Mouse (Mus musculus): Measurements from ENCODE around the gene Caly. TPM values are rescaled to one million over a fixed set of nuclear protein-coding genes. Genes with fewer than 3 reads are reported as not detected.

Caly gene
- polyA plus RNA-seq, 1 experiment from 2014 or later = 184 TPM

DNA sequence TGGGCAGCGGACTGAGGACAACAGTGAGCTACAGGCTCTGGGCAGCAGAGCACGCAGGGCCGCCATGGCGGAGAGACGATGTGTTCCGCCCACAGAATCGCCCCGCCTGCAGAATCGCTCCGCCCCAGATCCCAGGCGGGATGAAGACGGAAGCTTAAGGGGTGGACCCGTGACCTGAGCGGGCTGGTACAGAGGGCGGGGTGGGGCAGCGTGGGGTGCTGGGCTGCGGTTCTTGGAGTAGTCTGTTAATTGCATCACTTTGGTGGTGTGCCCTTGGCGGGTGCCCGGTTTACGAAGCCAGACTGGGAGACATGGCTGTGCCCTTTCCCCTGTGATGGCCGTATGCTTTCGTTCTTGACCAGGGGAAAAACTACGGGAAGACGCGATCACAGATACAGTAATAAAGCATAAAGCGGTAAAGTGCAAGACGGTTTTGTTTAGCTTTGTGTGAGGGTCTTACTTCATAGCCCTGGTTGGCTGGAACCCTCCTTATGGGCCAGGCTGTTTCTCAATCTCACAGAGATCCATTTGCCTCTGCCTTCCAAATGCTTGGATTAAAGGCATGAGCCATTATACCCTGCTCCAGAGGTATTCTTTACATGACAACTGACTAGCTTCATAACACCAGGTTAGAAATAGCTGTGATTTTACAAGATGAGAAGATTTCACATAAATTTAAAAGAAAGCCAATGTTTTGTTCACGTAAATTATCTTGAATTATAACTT lies 34.1 kb upstream of the Caly start, which contains the start of gene Echs1:
Echs1 (minus strand) TSS at position 148 of the 726 bp plus-strand sequence.
- DNase-seq (peak; percentile 88), ATAC-seq (ENCODE audit: low FRiP score, low TSS enrichment) (peak; percentile 93)
- no peaks in the 10 kb centered on the region for H3K9me3 ChIP-seq (ENCODE audit: control insufficient read depth, low read length)
- H3K4me1 ChIP-seq (ENCODE audit: control insufficient read depth, insufficient read depth, low read length) = peaks cover 11% of the 10 kb centered on the region; the same call in 1 of the 2 replicates
- peaks cover 15% of the 10 kb centered on the region for H3K36me3 ChIP-seq (ENCODE audit: control insufficient read depth, insufficient read depth, low read length)
- no peaks in the 10 kb centered on the region for H3K27me3 ChIP-seq (ENCODE audit: control insufficient read depth, insufficient read depth, low read length)
- peak within 1 kb of the TSS; percentile 93 for H3K9ac ChIP-seq (replicated peaks; ENCODE audit: low read length)
- peak within 1 kb of the TSS; percentile 70 for H3K4me3 ChIP-seq (replicated peaks; ENCODE audit: low read depth, low read length)
- peak within 1 kb of the TSS; percentile 80 for H3K4me2 ChIP-seq (ENCODE audit: low read length)
- 4% methylated on average over 28 of the region's 28 CpGs for WGBS
- H3K27ac ChIP-seq (replicated peaks; ENCODE audit: low read depth, low read length) = peak within 1 kb of the TSS; percentile 83

DNA sequence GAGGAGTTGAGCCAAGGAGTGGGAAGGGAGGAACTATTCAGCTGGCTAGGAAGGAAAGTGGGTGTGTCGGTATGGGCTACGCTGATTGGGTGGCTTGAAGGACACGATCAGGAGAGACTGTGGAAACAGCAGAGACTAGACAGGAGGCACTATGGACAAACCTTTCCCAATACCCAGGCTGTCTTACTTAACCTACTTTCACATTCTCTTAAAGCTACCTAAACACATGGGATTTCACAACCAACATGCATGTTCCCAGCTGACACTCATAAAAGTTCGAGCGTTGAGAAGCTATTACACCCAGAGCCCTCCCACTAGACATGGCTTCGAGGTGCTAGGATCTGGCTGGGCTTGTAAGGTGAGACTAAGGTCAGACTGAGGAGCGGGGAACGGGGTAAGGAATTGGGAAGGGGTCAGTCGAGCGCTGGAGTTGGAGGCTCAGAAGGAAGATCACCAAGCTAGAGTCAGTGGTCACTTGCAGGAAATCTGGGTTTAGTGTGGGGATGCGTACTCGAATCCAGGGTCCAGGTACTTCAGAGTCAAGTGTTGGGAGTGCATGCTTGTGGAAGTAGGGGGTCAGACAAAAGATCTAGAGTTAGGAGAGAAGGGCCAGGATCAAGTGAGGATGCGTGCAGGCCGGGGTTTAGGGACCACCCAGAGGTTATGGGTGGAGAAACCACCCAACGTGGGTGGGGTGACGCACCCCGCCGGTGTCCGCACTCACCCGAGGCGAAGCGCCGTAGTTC lies 33.4 kb upstream of the Caly start, which contains the start of gene Paox:
Paox (plus strand) TSS at position 217 of the 746 bp plus-strand sequence.
- DNase-seq = peak; percentile 66
- Histone ChIP-seq H3K4me3 (replicated peaks; ENCODE audit: low read depth, low read length) (peak within 1 kb of the TSS; percentile 70), H3K36me3 (ENCODE audit: control insufficient read depth, insufficient read depth, low read length) (peaks cover 22% of the 10 kb centered on the region), H3K4me1 (ENCODE audit: control insufficient read depth, insufficient read depth, low read length) (peaks cover 11% of the 10 kb centered on the region; the same call in 1 of the 2 replicates), H3K9ac (replicated peaks; ENCODE audit: low read length) (peak within 1 kb of the TSS; percentile 93), H3K9me3 (ENCODE audit: control insufficient read depth, low read length) (no peaks in the 10 kb centered on the region), H3K4me2 (ENCODE audit: low read length) (peak within 1 kb of the TSS; percentile 80), H3K27ac (replicated peaks; ENCODE audit: low read depth, low read length) (peak within 1 kb of the TSS; percentile 83), H3K27me3 (ENCODE audit: control insufficient read depth, insufficient read depth, low read length) (no peaks in the 10 kb centered on the region)
- peak; percentile 55 for ATAC-seq (ENCODE audit: low FRiP score, low TSS enrichment)
- 5% methylated on average over 23 of the region's 23 CpGs for WGBS

DNA sequence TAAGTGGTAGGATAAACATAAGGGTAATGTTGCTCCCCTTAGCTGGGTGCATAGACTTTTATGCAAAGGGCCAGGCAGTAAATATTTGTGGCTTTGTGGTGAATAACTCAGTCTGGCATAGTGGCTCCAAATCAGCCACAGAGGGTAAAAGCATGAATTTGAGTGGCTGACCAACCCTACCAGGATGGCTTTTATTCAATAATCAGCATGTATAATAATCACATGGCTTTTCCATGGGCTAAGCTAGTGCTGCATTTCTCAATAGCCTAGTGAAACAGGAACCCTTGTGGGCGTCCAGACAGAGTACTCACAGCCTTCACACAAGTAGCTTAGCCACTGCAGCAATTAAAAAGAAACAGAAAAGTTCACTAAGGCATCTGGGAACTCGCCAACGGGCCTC lies 29.6 kb upstream of the Caly start:
- 74% methylated on average over 3 of the region's 3 CpGs for WGBS
- H3K36me3 ChIP-seq (ENCODE audit: control insufficient read depth, insufficient read depth, low read length) = peaks cover 58% of the 10 kb centered on the region

DNA sequence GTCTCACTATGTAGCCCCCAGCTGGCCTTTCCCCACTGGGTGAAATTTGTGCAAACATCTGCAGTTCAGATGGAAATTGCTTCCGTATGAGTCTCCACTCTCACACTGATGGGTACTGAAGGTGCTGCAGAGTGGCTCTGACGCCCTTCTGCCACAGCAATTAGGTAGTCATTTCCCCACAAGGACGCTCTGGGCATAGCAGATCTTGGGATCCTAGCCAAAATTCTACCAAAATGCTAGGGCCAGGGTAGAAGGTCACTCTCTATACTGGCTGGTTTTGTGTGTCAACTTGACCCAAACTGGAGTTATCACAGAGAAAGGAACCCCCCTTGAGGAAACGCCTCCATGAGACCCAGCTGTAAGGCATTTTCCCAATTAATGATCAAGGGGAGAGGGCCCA lies 21.7 kb upstream of the Caly start:
- no peak overlapping the region for H3K27ac ChIP-seq (replicated peaks; ENCODE audit: low read depth, low read length)
- H3K4me2 ChIP-seq (ENCODE audit: low read length) = no peak overlapping the region
- no peaks in the 10 kb centered on the region for H3K27me3 ChIP-seq (ENCODE audit: control insufficient read depth, insufficient read depth, low read length)
- 90% methylated on average over 4 of the region's 4 CpGs for WGBS
- H3K9me3 ChIP-seq (ENCODE audit: control insufficient read depth, low read length) = no peaks in the 10 kb centered on the region
- H3K36me3 ChIP-seq (ENCODE audit: control insufficient read depth, insufficient read depth, low read length) = peaks cover 37% of the 10 kb centered on the region
- ATAC-seq (ENCODE audit: low FRiP score, low TSS enrichment) (no peak), DNase-seq (no peak)
- peaks cover 8% of the 10 kb centered on the region for H3K4me1 ChIP-seq (ENCODE audit: control insufficient read depth, insufficient read depth, low read length)
- no peak overlapping the region for H3K4me3 ChIP-seq (replicated peaks; ENCODE audit: low read depth, low read length)
- no peak overlapping the region for H3K9ac ChIP-seq (replicated peaks; ENCODE audit: low read length)

More for the DNA sequence above, 29.6 kb upstream of the Caly start:
- Histone ChIP-seq H3K27me3 (ENCODE audit: control insufficient read depth, insufficient read depth, low read length) (no peaks in the 10 kb centered on the region), H3K4me2 (ENCODE audit: low read length) (no peak overlapping the region), H3K4me3 (replicated peaks; ENCODE audit: low read depth, low read length) (no peak overlapping the region), H3K9me3 (ENCODE audit: control insufficient read depth, low read length) (no peaks in the 10 kb centered on the region), H3K27ac (replicated peaks; ENCODE audit: low read depth, low read length) (no peak overlapping the region), H3K9ac (replicated peaks; ENCODE audit: low read length) (no peak overlapping the region), H3K4me1 (ENCODE audit: control insufficient read depth, insufficient read depth, low read length) (peaks cover 7% of the 10 kb centered on the region; the same call in 1 of the 2 replicates)
- ATAC-seq (ENCODE audit: low FRiP score, low TSS enrichment) (no peak), DNase-seq (no peak)

DNA sequence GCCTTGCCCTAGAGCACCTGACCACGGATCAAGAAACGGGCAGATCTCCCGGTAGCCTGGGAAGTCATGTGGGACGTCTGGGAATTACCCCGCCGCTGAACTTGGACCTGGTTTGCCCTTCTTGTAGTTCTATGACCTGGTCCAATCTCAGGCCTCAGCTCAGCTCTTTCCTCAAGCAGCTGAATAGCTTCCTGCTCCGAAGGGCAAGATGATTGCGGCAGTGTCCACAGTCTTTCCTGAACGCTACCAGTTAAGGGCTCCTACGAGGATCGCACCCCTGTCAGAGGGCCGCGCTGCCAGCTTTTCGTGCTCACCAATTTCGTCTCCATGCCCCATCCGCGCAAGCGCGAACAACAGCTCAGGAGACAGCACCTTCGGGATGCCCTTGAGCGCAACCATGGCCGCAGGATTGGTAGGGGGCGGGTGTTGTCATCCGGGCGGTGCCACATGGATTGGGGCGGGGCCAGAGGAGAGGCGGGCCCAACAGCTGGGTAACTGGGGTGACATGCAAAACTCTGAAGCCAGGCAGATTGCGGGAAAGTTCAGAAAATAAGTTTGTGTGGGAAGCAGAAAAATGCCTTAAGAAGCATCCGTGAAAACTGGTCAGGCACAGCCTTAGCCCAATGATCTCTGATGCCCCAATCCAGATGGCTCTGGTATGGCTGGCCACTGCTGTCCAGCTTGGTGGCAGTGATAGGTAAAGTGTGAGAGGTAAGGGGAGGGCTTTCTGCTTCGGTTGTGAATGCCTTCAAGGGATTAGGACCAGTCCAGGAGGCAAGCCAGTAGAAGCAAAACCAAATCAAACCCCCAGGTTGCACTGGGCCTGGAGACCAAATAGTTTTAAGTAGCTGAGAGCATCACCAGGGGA lies 19.9 kb upstream of the Caly start, which contains the start of gene Fuom:
Fuom (minus strand) TSS at position 449 of the 868 bp plus-strand sequence.
- DNase-seq (peak; percentile 80), ATAC-seq (ENCODE audit: low FRiP score, low TSS enrichment) (peak; percentile 73; the same call in 1 of the 2 replicates)
- H3K4me2 ChIP-seq (ENCODE audit: low read length) = peak within 1 kb of the TSS; percentile 70
- peaks cover 22% of the 10 kb centered on the region for H3K36me3 ChIP-seq (ENCODE audit: control insufficient read depth, insufficient read depth, low read length)
- H3K4me3 ChIP-seq (replicated peaks; ENCODE audit: low read depth, low read length) = peak within 1 kb of the TSS; percentile 35
- no peaks in the 10 kb centered on the region for H3K27me3 ChIP-seq (ENCODE audit: control insufficient read depth, insufficient read depth, low read length)
- H3K27ac ChIP-seq (replicated peaks; ENCODE audit: low read depth, low read length) = no peak within 1 kb of the TSS
- peak within 1 kb of the TSS; percentile 60 for H3K9ac ChIP-seq (replicated peaks; ENCODE audit: low read length)
- H3K9me3 ChIP-seq (ENCODE audit: control insufficient read depth, low read length) = no peaks in the 10 kb centered on the region
- H3K4me1 ChIP-seq (ENCODE audit: control insufficient read depth, insufficient read depth, low read length) = peaks cover 8% of the 10 kb centered on the region
- under 1% methylated on average over 30 of the region's 30 CpGs for WGBS

DNA sequence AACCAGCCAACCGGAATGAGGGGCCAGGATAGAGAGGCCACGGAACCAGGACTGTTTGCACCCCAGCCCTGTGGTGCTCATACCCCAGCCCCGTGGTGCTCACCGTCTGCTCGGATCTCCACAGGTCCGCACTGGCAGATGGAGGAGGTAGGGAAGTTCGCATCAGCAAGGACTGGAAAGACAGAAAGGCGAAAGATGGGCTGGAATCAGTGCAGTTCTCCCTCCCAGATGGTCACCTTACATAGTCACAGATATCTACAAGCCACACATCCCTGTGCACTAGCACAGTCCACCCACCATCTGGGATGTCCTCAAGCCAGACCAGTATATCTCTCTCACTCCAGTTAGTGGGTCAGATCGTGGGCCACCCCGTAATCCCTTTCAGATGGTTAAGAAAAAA lies 19.1 kb upstream of the Caly start:
- H3K9me3 ChIP-seq (ENCODE audit: control insufficient read depth, low read length) = no peaks in the 10 kb centered on the region
- ATAC-seq (ENCODE audit: low FRiP score, low TSS enrichment) = no peak

DNA sequence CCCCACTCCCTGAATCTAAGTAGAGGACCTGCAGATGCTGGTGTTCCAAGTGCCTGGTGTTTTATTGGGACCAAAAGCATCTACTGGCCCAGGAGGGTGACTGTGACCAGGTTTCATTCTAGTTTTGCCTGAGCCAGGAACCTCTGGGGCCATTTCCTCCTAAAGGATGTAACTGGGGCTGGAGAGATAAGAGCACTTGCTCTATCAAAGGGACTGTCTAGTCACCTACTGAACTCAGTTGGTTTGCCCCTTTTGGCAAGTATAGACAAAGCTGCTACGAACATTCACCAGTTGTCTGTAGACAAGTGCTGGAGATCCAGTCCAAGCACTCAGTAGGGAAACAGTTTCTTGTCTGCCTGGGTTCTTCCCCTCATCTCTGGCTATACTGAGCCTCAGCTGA lies 16.1 kb upstream of the Caly start:
- Histone ChIP-seq H3K4me3 (replicated peaks; ENCODE audit: low read depth, low read length) (no peak overlapping the region), H3K4me2 (ENCODE audit: low read length) (no peak overlapping the region), H3K4me1 (ENCODE audit: control insufficient read depth, insufficient read depth, low read length) (peaks cover 8% of the 10 kb centered on the region), H3K36me3 (ENCODE audit: control insufficient read depth, insufficient read depth, low read length) (no peaks in the 10 kb centered on the region), H3K27ac (replicated peaks; ENCODE audit: low read depth, low read length) (no peak overlapping the region), H3K27me3 (ENCODE audit: control insufficient read depth, insufficient read depth, low read length) (no peaks in the 10 kb centered on the region), H3K9ac (replicated peaks; ENCODE audit: low read length) (no peak overlapping the region), H3K9me3 (ENCODE audit: control insufficient read depth, low read length) (no peaks in the 10 kb centered on the region)
- WGBS = 85% methylated on average over 1 of the region's 1 CpGs
- no peak for DNase-seq
- no peak for ATAC-seq (ENCODE audit: low FRiP score, low TSS enrichment)

More for the DNA sequence above, 19.1 kb upstream of the Caly start:
- Histone ChIP-seq H3K9ac (replicated peaks; ENCODE audit: low read length) (peak overlapping the region; percentile 60; the same call in 1 of the 2 replicates), H3K27ac (replicated peaks; ENCODE audit: low read depth, low read length) (no peak overlapping the region), H3K27me3 (ENCODE audit: control insufficient read depth, insufficient read depth, low read length) (no peaks in the 10 kb centered on the region), H3K4me2 (ENCODE audit: low read length) (peak overlapping the region; percentile 70), H3K4me3 (replicated peaks; ENCODE audit: low read depth, low read length) (peak overlapping the region; percentile 35), H3K4me1 (ENCODE audit: control insufficient read depth, insufficient read depth, low read length) (peaks cover 8% of the 10 kb centered on the region), H3K36me3 (ENCODE audit: control insufficient read depth, insufficient read depth, low read length) (peaks cover 16% of the 10 kb centered on the region)
- DNase-seq = no peak
- WGBS = 68% methylated on average over 10 of the region's 10 CpGs

DNA sequence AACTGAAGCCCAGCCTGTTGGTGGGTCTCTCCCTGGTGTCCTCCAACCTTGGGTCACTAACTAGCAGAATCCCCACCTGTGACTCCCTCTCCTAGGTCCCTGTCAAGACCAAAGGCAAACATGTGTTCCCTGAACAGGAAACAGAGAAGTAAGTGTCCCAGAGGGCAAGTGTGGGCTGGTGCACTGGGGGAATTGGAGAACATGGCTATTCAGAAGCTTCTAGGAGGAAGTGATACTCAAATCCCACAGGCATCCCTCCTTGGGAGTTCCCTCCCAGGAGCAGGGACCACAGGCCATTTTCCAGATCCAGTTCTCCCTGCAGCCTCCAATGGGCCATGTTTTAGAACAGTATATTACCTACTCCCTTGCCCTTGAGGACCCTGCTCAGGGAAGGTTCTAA lies 13.7 kb upstream of the Caly start:
- H3K9me3 ChIP-seq (ENCODE audit: control insufficient read depth, low read length) = no peaks in the 10 kb centered on the region
- no peak overlapping the region for H3K4me3 ChIP-seq (replicated peaks; ENCODE audit: low read depth, low read length)
- no peaks in the 10 kb centered on the region for H3K4me1 ChIP-seq (ENCODE audit: control insufficient read depth, insufficient read depth, low read length)
- H3K36me3 ChIP-seq (ENCODE audit: control insufficient read depth, insufficient read depth, low read length) = no peaks in the 10 kb centered on the region
- H3K9ac ChIP-seq (replicated peaks; ENCODE audit: low read length) = no peak overlapping the region
- no peak overlapping the region for H3K4me2 ChIP-seq (ENCODE audit: low read length)
- H3K27ac ChIP-seq (replicated peaks; ENCODE audit: low read depth, low read length) = no peak overlapping the region
- no peaks in the 10 kb centered on the region for H3K27me3 ChIP-seq (ENCODE audit: control insufficient read depth, insufficient read depth, low read length)
- DNase-seq (no peak), ATAC-seq (ENCODE audit: low FRiP score, low TSS enrichment) (no peak)
